Mouse (Mus musculus): ENCODE measurements around the gene Yeats2. TPM values are rescaled to one million over a fixed set of nuclear protein-coding genes. Genes with fewer than 3 reads are reported as not detected.

Yeats2 gene
- total RNA-seq (2014; fragmentation: Nextera tagmentation) (49.0 and 54.5 TPM in 2 replicates), total RNA-seq (2017) (23.6 and 24.3 TPM in 2 replicates), polyA plus RNA-seq (2012) (38.4 and 46.1 TPM in 2 replicates)

- H3K9me3 ChIP-seq (replicated peaks) = no peaks in the 10 kb centered on the region
- TF ChIP-seq TAL1 (conservative IDR thresholded peaks at IDR 0.05; ENCODE audit: low read depth, low read length) (no peak), GATA1 (IDR thresholded peaks at IDR 0.05; ENCODE audit: borderline replicate concordance, low read length) (no peak), POLR2AphosphoS5 (IDR thresholded peaks at IDR 0.05; ENCODE audit: insufficient replicate concordance, low read depth, low read length) (no peak), CTCF (IDR thresholded peaks at IDR 0.05; ENCODE audit: low read depth, low read length) (no peak), GATA2 (IDR thresholded peaks at IDR 0.05; ENCODE audit: borderline replicate concordance, low read depth, low read length) (no peak)
- peaks cover 29% of the 10 kb centered on the region for H3K36me3 ChIP-seq (replicated peaks)
- H3K27me3 ChIP-seq (ENCODE audit: insufficient read depth, low read length) = no peaks in the 10 kb centered on the region
- peak within 1 kb of the TSS; percentile 97 for H3K4me3 ChIP-seq (ENCODE audit: low read depth, low read length)
- peak; percentile 54 for ATAC-seq (ENCODE audit: extremely low read depth, insufficient number of reproducible peaks, low FRiP score, poor library complexity, severe bottlenecking)
- peak; percentile 83 for DNase-seq (ENCODE audit: low spot score)
- peaks cover 30% of the 10 kb centered on the region for H3K4me1 ChIP-seq (ENCODE audit: insufficient read depth, low read depth, low read length)
These were observed at the start of gene Yeats2 for GRCm38 (mm10) chr16:20140772-20141531. Gene Yeats2, plus strand, starts transcription at chr16:20141063.

- TF ChIP-seq CTCF (IDR thresholded peaks at IDR 0.05; ENCODE audit: low read depth, low read length) = no peak
- no peak for TF ChIP-seq GATA1 (IDR thresholded peaks at IDR 0.05; ENCODE audit: borderline replicate concordance, low read length)
- no peak for TF ChIP-seq TAL1 (conservative IDR thresholded peaks at IDR 0.05; ENCODE audit: low read depth, low read length)
- TF ChIP-seq POLR2AphosphoS5 (IDR thresholded peaks at IDR 0.05; ENCODE audit: insufficient replicate concordance, low read depth, low read length) = no peak
- no peak for TF ChIP-seq GATA2 (IDR thresholded peaks at IDR 0.05; ENCODE audit: borderline replicate concordance, low read depth, low read length)
- Histone ChIP-seq H3K4me1 (ENCODE audit: insufficient read depth, low read depth, low read length) (peaks cover 10% of the 10 kb centered on the region), H3K27me3 (ENCODE audit: insufficient read depth, low read length) (no peaks in the 10 kb centered on the region), H3K4me3 (ENCODE audit: low read depth, low read length) (no peak overlapping the region), H3K36me3 (replicated peaks) (peaks cover 3% of the 10 kb centered on the region), H3K9me3 (replicated peaks) (no peaks in the 10 kb centered on the region)
- ATAC-seq (ENCODE audit: extremely low read depth, insufficient number of reproducible peaks, low FRiP score, poor library complexity, severe bottlenecking) (no peak), DNase-seq (ENCODE audit: low spot score) (no peak)
These were observed 44.9 kb upstream of the Yeats2 start for GRCm38 (mm10) chr16:20095966-20096365.

DNA sequence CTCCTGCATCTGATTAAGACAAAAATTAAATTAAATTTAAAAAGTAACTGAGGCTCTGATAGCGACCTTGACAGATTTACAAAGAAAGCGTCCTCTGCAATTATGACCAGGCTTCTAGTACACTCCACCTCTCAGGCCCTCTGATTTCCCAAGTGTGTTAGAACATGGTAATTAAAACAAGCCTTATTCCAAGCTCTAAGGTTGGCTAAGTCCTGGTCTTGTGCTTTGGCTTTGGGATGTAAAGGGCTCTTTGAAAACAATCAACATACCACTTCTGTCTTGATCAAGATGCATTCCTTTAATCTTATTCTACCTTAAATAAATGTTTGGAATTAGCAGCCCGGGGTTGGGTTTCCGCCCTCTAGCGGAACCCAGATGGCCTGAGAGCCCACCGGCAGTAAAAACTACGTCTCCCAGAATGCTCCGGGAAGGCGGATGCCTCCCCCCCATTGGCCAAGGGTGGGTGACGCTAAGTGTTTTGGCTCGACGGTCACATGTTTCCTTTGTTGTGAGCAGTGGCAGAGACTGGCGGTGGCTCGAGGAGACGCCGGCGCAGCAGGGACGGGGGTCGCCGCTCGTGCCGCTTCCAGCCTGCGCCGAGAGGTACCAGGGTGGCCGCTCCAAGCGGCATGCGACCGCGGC, 43.7 kb upstream of the Yeats2 start, which contains the start of gene Klhl24:
Gene Klhl24 (plus strand): TSS at position 474 of the 642 bp plus-strand sequence.
- Histone ChIP-seq H3K9me3 (replicated peaks) (no peaks in the 10 kb centered on the region), H3K36me3 (replicated peaks) (peaks cover 3% of the 10 kb centered on the region), H3K4me1 (ENCODE audit: insufficient read depth, low read depth, low read length) (peaks cover 10% of the 10 kb centered on the region), H3K4me3 (ENCODE audit: low read depth, low read length) (peak within 1 kb of the TSS; percentile 99), H3K27me3 (ENCODE audit: insufficient read depth, low read length) (no peaks in the 10 kb centered on the region)
- peak; percentile 84 for ATAC-seq (ENCODE audit: extremely low read depth, insufficient number of reproducible peaks, low FRiP score, poor library complexity, severe bottlenecking)
- TF ChIP-seq POLR2AphosphoS5 (IDR thresholded peaks at IDR 0.05; ENCODE audit: insufficient replicate concordance, low read depth, low read length) (no peak), GATA2 (IDR thresholded peaks at IDR 0.05; ENCODE audit: borderline replicate concordance, low read depth, low read length) (no peak), GATA1 (IDR thresholded peaks at IDR 0.05; ENCODE audit: borderline replicate concordance, low read length) (no peak), CTCF (IDR thresholded peaks at IDR 0.05; ENCODE audit: low read depth, low read length) (0 out of 2 replicates have a peak, but pooled peaks have one; percentile 11), TAL1 (conservative IDR thresholded peaks at IDR 0.05; ENCODE audit: low read depth, low read length) (no peak)
- DNase-seq (ENCODE audit: low spot score) = peak; percentile 92

DNA sequence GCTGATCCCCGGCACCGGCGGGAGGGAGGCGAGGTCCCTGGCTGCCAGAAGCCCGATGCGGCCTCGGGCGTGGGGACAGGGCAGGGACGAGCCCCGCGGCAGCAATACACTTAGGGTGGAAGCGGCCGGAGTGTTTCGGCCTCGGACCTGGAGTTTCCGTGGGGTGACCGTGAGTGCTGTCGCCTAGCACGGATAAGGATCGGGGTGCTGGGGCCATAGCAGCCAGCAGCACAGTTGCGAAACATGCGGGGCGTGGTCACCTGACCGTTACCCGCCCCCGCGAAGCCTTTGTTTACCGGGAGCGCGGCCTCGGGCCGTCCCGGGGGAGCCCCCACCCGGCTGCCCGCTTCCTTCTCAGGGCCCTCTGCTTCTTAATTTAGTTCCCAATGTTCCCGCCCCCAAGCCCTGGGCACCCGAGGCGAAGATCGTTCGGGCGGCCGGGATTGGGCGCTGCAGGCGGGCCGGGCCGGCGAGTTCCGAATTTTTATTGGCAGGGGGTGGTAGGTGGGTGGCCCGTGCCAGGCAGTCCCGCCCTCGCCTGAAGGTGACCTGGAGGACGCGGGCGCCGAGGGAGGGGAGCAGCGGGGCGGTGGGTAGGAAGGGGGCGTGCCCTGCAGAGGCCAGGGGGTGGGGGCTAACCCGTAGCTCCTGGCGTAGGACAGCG, 43.0 kb upstream of the Yeats2 start:
- Histone ChIP-seq H3K27me3 (ENCODE audit: insufficient read depth, low read length) (no peaks in the 10 kb centered on the region), H3K4me1 (ENCODE audit: insufficient read depth, low read depth, low read length) (peaks cover 10% of the 10 kb centered on the region), H3K9me3 (replicated peaks) (no peaks in the 10 kb centered on the region), H3K36me3 (replicated peaks) (peaks cover 3% of the 10 kb centered on the region), H3K4me3 (ENCODE audit: low read depth, low read length) (peak overlapping the region; percentile 99)
- peak; percentile 91 for DNase-seq (ENCODE audit: low spot score)
- peak; percentile 82 for ATAC-seq (ENCODE audit: extremely low read depth, insufficient number of reproducible peaks, low FRiP score, poor library complexity, severe bottlenecking)
- no peak for TF ChIP-seq GATA1 (IDR thresholded peaks at IDR 0.05; ENCODE audit: borderline replicate concordance, low read length)
- TF ChIP-seq TAL1 (conservative IDR thresholded peaks at IDR 0.05; ENCODE audit: low read depth, low read length) = no peak
- TF ChIP-seq CTCF (IDR thresholded peaks at IDR 0.05; ENCODE audit: low read depth, low read length) = no peak
- no peak for TF ChIP-seq GATA2 (IDR thresholded peaks at IDR 0.05; ENCODE audit: borderline replicate concordance, low read depth, low read length)
- TF ChIP-seq POLR2AphosphoS5 (IDR thresholded peaks at IDR 0.05; ENCODE audit: insufficient replicate concordance, low read depth, low read length) = no peak

DNA sequence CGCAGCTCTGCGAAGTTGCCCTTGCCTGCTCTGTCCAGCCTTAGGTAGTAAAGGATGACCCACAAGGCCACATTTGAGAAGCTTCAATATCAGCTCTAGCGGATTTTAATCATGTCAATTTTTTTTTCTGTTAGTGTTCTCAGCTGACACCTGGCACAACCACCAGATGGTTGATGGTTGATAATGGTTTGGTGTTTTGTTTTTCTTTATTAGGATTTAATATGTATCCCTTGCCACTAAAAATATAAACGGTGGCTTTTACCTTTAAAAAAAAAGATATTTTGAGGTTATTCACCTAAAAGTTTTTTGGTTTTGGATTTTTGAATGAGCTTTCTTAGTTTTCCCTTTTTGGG, 42.5 kb upstream of the Yeats2 start:
- Histone ChIP-seq H3K36me3 (replicated peaks) (peaks cover 6% of the 10 kb centered on the region), H3K4me3 (ENCODE audit: low read depth, low read length) (peak overlapping the region; percentile 99), H3K27me3 (ENCODE audit: insufficient read depth, low read length) (no peaks in the 10 kb centered on the region), H3K9me3 (replicated peaks) (0 out of 2 replicates have a peak, but pooled peaks cover 2% of the 10 kb centered on the region), H3K4me1 (ENCODE audit: insufficient read depth, low read depth, low read length) (peaks cover 10% of the 10 kb centered on the region)
- TF ChIP-seq TAL1 (conservative IDR thresholded peaks at IDR 0.05; ENCODE audit: low read depth, low read length) = peak; percentile 42
- no peak for TF ChIP-seq GATA1 (IDR thresholded peaks at IDR 0.05; ENCODE audit: borderline replicate concordance, low read length)
- TF ChIP-seq CTCF (IDR thresholded peaks at IDR 0.05; ENCODE audit: low read depth, low read length) = no peak
- TF ChIP-seq POLR2AphosphoS5 (IDR thresholded peaks at IDR 0.05; ENCODE audit: insufficient replicate concordance, low read depth, low read length) = no peak
- no peak for TF ChIP-seq GATA2 (IDR thresholded peaks at IDR 0.05; ENCODE audit: borderline replicate concordance, low read depth, low read length)
- no peak for DNase-seq (ENCODE audit: low spot score)
- ATAC-seq (ENCODE audit: extremely low read depth, insufficient number of reproducible peaks, low FRiP score, poor library complexity, severe bottlenecking) = no peak
